Mouse (Mus musculus) kidney, embryonic 15.5 days (tissue): Measurements from ENCODE around the gene Slc2a13. TPM values are rescaled to one million over a fixed set of nuclear protein-coding genes. Genes with fewer than 3 reads are reported as not detected.
A peak's percentile ranks its signal among the peaks of the same experiment; 100 is the strongest.

Experiments
- ATAC-seq: fragments of 200-750 bp; cut with Nextera tagmentation; replicated peaks from 2 replicates; pipeline ENCODE4 v1.8.0; 2017; ENCODE audit warnings: moderate TSS enrichment; ENCODE audit not compliant: low FRiP score
- H3K27ac ChIP-seq: fragments of 300-500 bp; sonication (generic); 2 replicates; pipeline ENCODE4 v1.5.1; 2015; ENCODE audit warnings: mild to moderate bottlenecking, inconsistent platforms
- H3K27me3 ChIP-seq: fragments of 300-500 bp; sonication (generic); 2 replicates; pipeline ENCODE4 v1.6.1; 2015; ENCODE audit warnings: inconsistent platforms
- H3K36me3 ChIP-seq: fragments of 300-500 bp; sonication (generic); 2 replicates; pipeline ENCODE4 v1.6.1; 2015; ENCODE audit warnings: inconsistent platforms
- H3K4me1 ChIP-seq: fragments of 300-500 bp; sonication (generic); 2 replicates; pipeline ENCODE4 v1.6.1; 2015; ENCODE audit warnings: inconsistent platforms
- H3K4me2 ChIP-seq: fragments of 300-500 bp; sonication (generic); 2 replicates; pipeline ENCODE4 v1.6.1; 2015; ENCODE audit warnings: moderate library complexity, mild to moderate bottlenecking, inconsistent platforms
- H3K4me3 ChIP-seq: fragments of 300-500 bp; sonication (generic); replicated peaks from 2 replicates; pipeline ENCODE4 v1.5.1; 2015; ENCODE audit warnings: mild to moderate bottlenecking, inconsistent platforms
- H3K9ac ChIP-seq: fragments of 300-500 bp; sonication (generic); 2 replicates; pipeline ENCODE4 v1.6.1; 2015; ENCODE audit warnings: mild to moderate bottlenecking, inconsistent platforms
- H3K9me3 ChIP-seq: fragments of 300-500 bp; sonication (generic); replicated peaks from 2 replicates; pipeline ENCODE4 v1.6.1; 2016; ENCODE audit warnings: inconsistent platforms
- WGBS: fragments of 180-500 bp; shearing (Covaris S2); methylation state at CpG from one replicate; pipeline ENCODE4 v1.1.7; 2015; ENCODE audit warnings: mixed read lengths; 5-methylcytosine and 5-hydroxymethylcytosine counted together
- polyA plus RNA-seq: library from polyadenylated mRNA; unstranded; fragments of >200 nt; fragmentation: Nextera tagmentation; extraction: Ambion mirVana; gene quantifications from 2 replicates; pipeline ENCODE4 v1.2.1, GENCODE M21; 2015

Slc2a13 gene
- polyA plus RNA-seq, 1 experiment from 2014 or later, result 2.1 TPM

DNA sequence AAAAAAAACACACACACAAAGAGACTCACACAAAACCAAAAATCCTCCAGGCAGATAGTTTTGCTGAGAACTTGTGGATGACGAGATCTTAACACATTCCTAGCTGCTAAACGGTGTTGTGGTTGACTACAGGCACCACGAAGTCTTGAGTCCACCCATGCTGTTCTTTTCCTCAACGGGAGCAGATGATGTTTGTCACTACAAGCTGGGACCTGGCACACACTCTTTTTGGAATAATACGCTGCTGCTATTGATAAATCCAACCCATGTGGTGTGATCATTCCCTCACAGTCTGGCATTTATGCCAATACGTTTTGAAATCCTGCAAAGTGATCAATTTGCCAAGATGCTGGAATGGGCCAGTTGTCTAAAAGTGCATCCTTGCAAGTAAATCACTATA, 147.6 kb downstream of the Slc2a13 start:
- Histone ChIP-seq H3K9me3 (no peaks in the 10 kb centered on the region), H3K4me3 (no peak overlapping the region), H3K36me3 (no peaks in the 10 kb centered on the region), H3K27ac (no peak overlapping the region), H3K4me2 (no peak overlapping the region), H3K9ac (no peak overlapping the region), H3K4me1 (no peaks in the 10 kb centered on the region), H3K27me3 (no peaks in the 10 kb centered on the region)
- ATAC-seq, result no peak
- 90% methylated on average over 6 of the region's 6 CpGs for WGBS

DNA sequence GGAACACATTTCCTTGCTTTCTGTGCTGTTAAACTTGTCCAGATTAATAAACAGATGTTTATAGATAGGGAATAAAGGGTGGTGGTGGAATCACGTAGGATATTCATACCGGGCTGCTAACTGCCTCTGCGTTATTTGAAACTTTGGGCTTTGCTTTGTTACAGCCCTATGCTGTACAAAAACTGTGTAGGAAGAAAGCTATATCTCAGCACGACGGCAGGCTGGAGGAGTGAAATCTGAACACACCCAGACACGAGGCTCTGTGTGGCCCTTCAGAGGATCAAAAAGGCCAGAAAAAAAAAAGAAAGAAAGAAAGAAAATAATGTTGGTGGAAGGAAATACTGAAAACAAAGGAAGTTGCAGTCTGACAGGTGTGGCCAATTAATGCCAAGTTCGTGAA, 166.1 kb downstream of the Slc2a13 start:
- WGBS, result 20% methylated on average over 7 of the region's 7 CpGs
- ATAC-seq, result no peak; the same call in 1 of the 2 replicates
- H3K4me2 ChIP-seq, result no peak overlapping the region
- H3K9me3 ChIP-seq, result no peaks in the 10 kb centered on the region
- no peaks in the 10 kb centered on the region for H3K4me1 ChIP-seq
- H3K4me3 ChIP-seq, result no peak overlapping the region
- no peak overlapping the region for H3K9ac ChIP-seq
- H3K36me3 ChIP-seq, result no peaks in the 10 kb centered on the region
- H3K27me3 ChIP-seq, result no peaks in the 10 kb centered on the region
- no peak overlapping the region for H3K27ac ChIP-seq

- no peak for ATAC-seq
- Histone ChIP-seq H3K9me3 (no peaks in the 10 kb centered on the region), H3K4me2 (no peak overlapping the region), H3K36me3 (no peaks in the 10 kb centered on the region), H3K27ac (no peak overlapping the region), H3K4me3 (no peak overlapping the region), H3K4me1 (no peaks in the 10 kb centered on the region), H3K9ac (no peak overlapping the region), H3K27me3 (no peaks in the 10 kb centered on the region)
- 82% methylated on average over 4 of the region's 4 CpGs for WGBS
Measured at GRCm38 (mm10) chr15:91395165-91395564, 177.9 kb downstream of the Slc2a13 start.

DNA sequence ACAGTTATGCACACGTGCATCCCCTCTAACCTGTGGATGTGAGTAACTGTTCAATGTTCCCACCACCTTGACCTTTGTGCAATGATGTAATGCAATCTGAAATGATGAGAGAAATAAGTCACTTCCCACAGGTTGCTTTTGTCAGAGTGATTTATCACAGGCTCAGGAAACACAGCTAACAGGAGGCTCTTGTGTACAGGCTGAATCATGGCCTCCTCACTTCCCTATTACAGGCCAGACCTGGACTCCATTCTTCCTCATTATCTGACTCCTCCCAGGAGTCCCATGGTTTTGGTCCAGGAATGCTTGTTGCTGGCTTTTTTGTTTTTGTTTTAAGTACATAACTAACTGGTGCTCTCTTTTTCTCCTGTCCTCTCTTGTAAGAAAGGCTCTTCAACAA, 189.4 kb downstream of the Slc2a13 start:
- no peak overlapping the region for H3K9ac ChIP-seq
- H3K36me3 ChIP-seq, result no peaks in the 10 kb centered on the region
- H3K9me3 ChIP-seq, result no peaks in the 10 kb centered on the region
- H3K4me1 ChIP-seq, result peaks cover 14% of the 10 kb centered on the region
- H3K27ac ChIP-seq, result no peak overlapping the region
- H3K27me3 ChIP-seq, result no peaks in the 10 kb centered on the region
- ATAC-seq, result no peak
- 24% methylated on average over 1 of the region's 1 CpGs for WGBS
- H3K4me3 ChIP-seq, result no peak overlapping the region
- no peak overlapping the region for H3K4me2 ChIP-seq

GRCm38 (mm10) chr15:91382606-91383005, 190.5 kb downstream of the Slc2a13 start:
- Histone ChIP-seq H3K9ac (no peak overlapping the region), H3K36me3 (no peaks in the 10 kb centered on the region), H3K4me1 (peaks cover 22% of the 10 kb centered on the region), H3K27me3 (no peaks in the 10 kb centered on the region), H3K27ac (no peak overlapping the region), H3K4me2 (no peak overlapping the region), H3K9me3 (no peaks in the 10 kb centered on the region), H3K4me3 (no peak overlapping the region)
- no peak for ATAC-seq
- whole genome bisulfite sequencing, result 94% methylated on average over 2 of the region's 2 CpGs

DNA sequence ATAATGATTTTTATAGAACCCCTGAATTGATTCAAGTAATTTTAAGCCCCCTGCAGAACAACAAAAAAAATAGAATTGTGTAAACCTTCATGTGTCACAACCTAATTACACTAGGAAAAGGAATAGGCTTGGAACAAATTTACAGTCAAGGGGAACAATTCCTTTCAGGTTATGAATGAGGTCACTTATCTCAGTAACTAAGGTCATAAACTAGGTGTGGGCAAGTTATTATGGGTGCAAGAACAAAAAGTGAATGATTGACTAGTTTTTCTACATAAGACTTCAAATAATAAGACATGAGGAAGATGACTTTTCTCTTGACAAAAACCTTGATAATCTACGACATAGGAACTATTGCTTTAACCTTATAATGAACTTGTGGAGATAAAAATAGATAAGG, 191.2 kb downstream of the Slc2a13 start:
- Histone ChIP-seq H3K36me3 (no peaks in the 10 kb centered on the region), H3K9ac (no peak overlapping the region), H3K27ac (no peak overlapping the region), H3K4me2 (no peak overlapping the region), H3K4me3 (no peak overlapping the region), H3K4me1 (peaks cover 27% of the 10 kb centered on the region), H3K27me3 (no peaks in the 10 kb centered on the region), H3K9me3 (no peaks in the 10 kb centered on the region)
- 83% methylated on average over 1 of the region's 1 CpGs for WGBS
- ATAC-seq, result no peak

GRCm38 (mm10) chr15:91378751-91379325, 194.2 kb downstream of the Slc2a13 start:
- Histone ChIP-seq H3K4me2 (0 out of 2 replicates have a peak overlapping the region, but pooled peaks have one; percentile 7), H3K9me3 (no peaks in the 10 kb centered on the region), H3K9ac (no peak overlapping the region), H3K27me3 (no peaks in the 10 kb centered on the region), H3K4me3 (no peak overlapping the region), H3K36me3 (no peaks in the 10 kb centered on the region), H3K27ac (0 out of 2 replicates have a peak overlapping the region, but pooled peaks have one; percentile 18), H3K4me1 (peaks cover 27% of the 10 kb centered on the region)
- 10% methylated on average over 8 of the region's 8 CpGs for WGBS
- peak; percentile 50 for ATAC-seq

- Histone ChIP-seq H3K4me2 (no peak overlapping the region), H3K36me3 (no peaks in the 10 kb centered on the region), H3K4me3 (no peak overlapping the region), H3K9ac (no peak overlapping the region), H3K9me3 (no peaks in the 10 kb centered on the region), H3K27me3 (no peaks in the 10 kb centered on the region), H3K4me1 (peaks cover 35% of the 10 kb centered on the region), H3K27ac (no peak overlapping the region)
- ATAC-seq, result no peak
- WGBS, result 67% methylated on average over 11 of the region's 11 CpGs
Measured at GRCm38 (mm10) chr15:91377568-91377967, 195.5 kb downstream of the Slc2a13 start.

GRCm38 (mm10) chr15:91377105-91377504, 196.0 kb downstream of the Slc2a13 start:
- ATAC-seq, result no peak
- Histone ChIP-seq H3K36me3 (no peaks in the 10 kb centered on the region), H3K9me3 (no peaks in the 10 kb centered on the region), H3K4me1 (peaks cover 40% of the 10 kb centered on the region), H3K27ac (no peak overlapping the region), H3K4me2 (no peak overlapping the region), H3K27me3 (no peaks in the 10 kb centered on the region), H3K4me3 (no peak overlapping the region), H3K9ac (no peak overlapping the region)
- whole genome bisulfite sequencing, result 57% methylated on average over 11 of the region's 11 CpGs

DNA sequence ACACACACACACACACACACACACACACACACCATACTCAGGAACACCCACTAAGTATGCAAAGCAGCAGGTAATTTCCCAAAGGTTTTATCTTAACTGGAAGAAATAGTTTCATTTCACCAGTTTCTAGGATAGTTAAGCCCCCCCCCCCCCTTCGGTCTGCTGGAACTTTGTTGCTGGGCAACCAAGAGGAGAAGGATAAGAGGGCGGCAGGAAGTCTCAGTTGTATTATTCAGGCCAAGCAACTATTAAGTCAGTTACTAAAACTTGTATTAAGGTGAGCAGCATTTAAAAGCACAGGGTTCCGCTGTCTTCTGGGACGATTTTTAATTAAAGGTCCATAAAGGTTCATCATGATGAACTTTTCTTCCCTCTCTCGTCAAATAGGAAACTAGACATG, 198.6 kb downstream of the Slc2a13 start:
- ATAC-seq, result no peak

GRCm38 (mm10) chr15:91373203-91373584, 199.9 kb downstream of the Slc2a13 start:
- Histone ChIP-seq H3K4me3 (no peak overlapping the region), H3K27me3 (no peaks in the 10 kb centered on the region), H3K9ac (no peak overlapping the region), H3K36me3 (no peaks in the 10 kb centered on the region), H3K27ac (peak overlapping the region; percentile 7; the same call in 1 of the 2 replicates), H3K9me3 (no peaks in the 10 kb centered on the region), H3K4me2 (no peak overlapping the region), H3K4me1 (peaks cover 26% of the 10 kb centered on the region)
- WGBS, result 25% methylated on average over 7 of the region's 7 CpGs
- 0 out of 2 replicates have a peak, but pooled peaks have one; percentile 22 for ATAC-seq

More for the DNA sequence above, 198.6 kb downstream of the Slc2a13 start:
- peaks cover 37% of the 10 kb centered on the region for H3K4me1 ChIP-seq
- no peak overlapping the region for H3K4me3 ChIP-seq
- H3K9ac ChIP-seq, result no peak overlapping the region
- H3K27ac ChIP-seq, result no peak overlapping the region
- H3K9me3 ChIP-seq, result no peaks in the 10 kb centered on the region
- no peak overlapping the region for H3K4me2 ChIP-seq
- H3K27me3 ChIP-seq, result no peaks in the 10 kb centered on the region
- H3K36me3 ChIP-seq, result no peaks in the 10 kb centered on the region
- 78% methylated on average over 5 of the region's 5 CpGs for WGBS

DNA sequence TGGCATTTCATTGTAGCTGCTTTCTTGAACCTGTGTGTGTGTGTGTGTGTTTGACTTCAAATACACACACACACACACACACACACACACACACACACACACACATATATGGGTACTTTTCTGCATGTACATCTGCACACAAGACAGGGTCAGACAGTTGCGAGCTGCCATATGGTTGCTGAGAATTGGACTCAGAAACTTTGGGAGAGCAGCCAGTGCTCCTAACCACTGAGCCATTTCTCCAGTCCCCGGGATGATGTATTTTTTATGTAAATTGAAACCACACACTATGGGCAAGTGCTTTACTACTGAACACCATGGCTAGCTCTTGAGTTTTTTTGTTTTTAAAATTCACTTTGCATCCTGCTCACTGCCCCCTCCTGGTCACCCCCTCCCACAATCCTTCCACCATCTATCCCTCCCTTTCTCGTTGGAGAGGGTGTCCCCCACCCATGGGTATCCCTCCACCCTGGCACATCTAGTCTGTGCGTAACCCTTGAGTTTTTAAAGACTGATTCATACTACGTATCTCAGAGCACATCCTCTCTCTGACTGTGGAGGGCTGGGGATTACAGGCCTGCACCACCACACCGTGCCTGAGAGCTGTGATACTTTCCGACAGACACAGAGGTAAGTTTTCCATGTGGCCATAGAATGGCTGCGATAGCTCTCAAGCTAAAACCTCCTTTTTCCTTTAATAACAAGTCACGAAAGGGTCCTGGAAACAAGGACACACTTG, 200.4 kb downstream of the Slc2a13 start:
- Histone ChIP-seq H3K27ac (peak overlapping the region; percentile 7; the same call in 1 of the 2 replicates), H3K9ac (no peak overlapping the region), H3K36me3 (no peaks in the 10 kb centered on the region), H3K9me3 (no peaks in the 10 kb centered on the region), H3K4me3 (no peak overlapping the region), H3K4me2 (no peak overlapping the region), H3K4me1 (peaks cover 23% of the 10 kb centered on the region), H3K27me3 (no peaks in the 10 kb centered on the region)
- ATAC-seq, result peak; percentile 57; the same call in 1 of the 2 replicates
- WGBS, result 61% methylated on average over 9 of the region's 9 CpGs
